Mouse (Mus musculus) hindbrain, embryonic 15.5 days (tissue): ENCODE measurements around the gene Dazap1. TPM values are rescaled to one million over a fixed set of nuclear protein-coding genes. Genes with fewer than 3 reads are reported as not detected.
"Not testable (repeated sequence)": the region's sequence is repeated elsewhere in the genome, so short reads cannot be mapped to it uniquely, and the experiment has no call there.

ENCODE experiments used
- ATAC-seq: fragments of 200-750 bp; cut with Nextera tagmentation; 2 replicates; pipeline ENCODE4 v1.8.0; 2017; ENCODE audit warnings: low read depth, moderate number of reproducible peaks, moderate TSS enrichment; ENCODE audit not compliant: low FRiP score
- H3K27ac ChIP-seq: fragments of 300-500 bp; sonication (generic); replicated peaks from 2 replicates; pipeline ENCODE4 v1.5.1; 2015; ENCODE audit warnings: mild to moderate bottlenecking, inconsistent platforms
- H3K27me3 ChIP-seq: fragments of 300-500 bp; sonication (generic); 2 replicates; pipeline ENCODE4 v1.6.1; 2015; ENCODE audit warnings: control low read depth, inconsistent platforms
- H3K36me3 ChIP-seq: fragments of 300-500 bp; sonication (generic); 2 replicates; pipeline ENCODE4 v1.6.1; 2015; ENCODE audit warnings: control low read depth, inconsistent platforms
- H3K4me1 ChIP-seq: fragments of 300-500 bp; sonication (generic); replicated peaks from 2 replicates; pipeline ENCODE4 v1.6.1; 2015; ENCODE audit warnings: control low read depth, inconsistent platforms
- H3K4me2 ChIP-seq: fragments of 300-500 bp; sonication (generic); 2 replicates; pipeline ENCODE4 v1.6.1; 2015; ENCODE audit warnings: moderate library complexity, mild to moderate bottlenecking, inconsistent platforms
- H3K4me3 ChIP-seq: fragments of 300-500 bp; sonication (generic); 2 replicates; pipeline ENCODE4 v1.5.1; 2015; ENCODE audit warnings: mild to moderate bottlenecking, inconsistent platforms
- H3K9ac ChIP-seq: fragments of 300-500 bp; sonication (generic); 2 replicates; pipeline ENCODE4 v1.6.1; 2015; ENCODE audit warnings: inconsistent platforms
- H3K9me3 ChIP-seq: fragments of 300-500 bp; sonication (generic); 2 replicates; pipeline ENCODE4 v1.6.1; 2016; ENCODE audit warnings: control low read depth, inconsistent platforms
- WGBS: fragments of 180-500 bp; shearing (Covaris S2); methylation state at CpG from one replicate; pipeline ENCODE4 v1.1.7; 2015; 5-methylcytosine and 5-hydroxymethylcytosine counted together
- polyA plus RNA-seq: library from polyadenylated mRNA; unstranded; fragments of >200 nt; fragmentation: Nextera tagmentation; extraction: Ambion mirVana; gene quantifications from 2 replicates; pipeline ENCODE4 v1.2.1, GENCODE M21; 2015

The Dazap1 gene
- polyA plus RNA-seq, 1 experiment from 2014 or later = 51.3 TPM

DNA sequence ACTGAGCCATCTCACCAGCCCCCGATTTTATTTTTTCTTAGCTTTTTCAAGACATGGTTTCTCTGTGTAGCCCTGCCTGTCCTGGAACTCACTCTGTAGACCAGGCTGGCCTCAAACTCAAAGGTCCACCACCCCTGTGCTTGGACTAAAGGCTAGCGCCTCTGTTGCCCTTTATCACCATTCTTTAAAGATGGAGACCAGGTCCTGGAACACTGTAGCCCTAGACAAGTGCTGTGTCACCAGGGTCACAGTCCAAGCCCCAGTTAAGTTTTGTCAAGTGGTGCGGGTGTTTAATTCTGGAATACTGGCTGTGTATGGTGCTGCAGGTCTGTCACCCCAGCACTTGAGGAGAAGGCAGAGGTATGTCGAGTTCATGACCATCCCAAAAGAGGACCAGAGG is 24.3 kb upstream of the Dazap1 start:
- Histone ChIP-seq H3K27ac (no peak overlapping the region), H3K4me2 (no peak overlapping the region), H3K9ac (no peak overlapping the region), H3K9me3 (no peaks in the 10 kb centered on the region), H3K27me3 (no peaks in the 10 kb centered on the region), H3K4me1 (peaks cover 14% of the 10 kb centered on the region), H3K36me3 (peaks cover 88% of the 10 kb centered on the region), H3K4me3 (no peak overlapping the region)
- 93% methylated on average over 4 of the region's 4 CpGs for WGBS
- no peak for ATAC-seq

GRCm38 (mm10) chr10:80238306-80238705 is 23.0 kb upstream of the Dazap1 start:
- H3K4me2 ChIP-seq = no peak overlapping the region
- 92% methylated on average over 3 of the region's 3 CpGs for WGBS

DNA sequence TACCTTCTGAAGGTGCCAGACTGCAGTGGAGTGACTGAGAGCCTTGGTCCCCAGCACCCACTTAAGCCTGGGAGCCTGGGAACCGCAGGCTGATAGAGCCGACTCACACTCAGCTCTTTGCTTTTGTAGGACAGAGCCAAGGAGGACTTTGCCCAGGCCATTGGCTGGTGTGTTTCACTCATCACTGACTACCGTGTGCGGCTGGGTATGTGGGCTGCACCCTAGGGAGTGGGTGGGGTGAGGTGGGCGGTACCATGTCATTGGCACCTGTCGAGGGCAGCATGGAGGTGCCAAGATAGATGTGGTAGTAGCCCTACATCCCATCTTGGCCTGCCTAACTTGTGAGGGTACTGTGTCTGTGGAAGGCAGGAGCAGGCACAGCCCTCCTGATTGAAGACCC is 21.5 kb upstream of the Dazap1 start:
- peaks cover 82% of the 10 kb centered on the region for H3K36me3 ChIP-seq
- H3K4me1 ChIP-seq = peaks cover 2% of the 10 kb centered on the region; the same call in 1 of the 2 replicates
- no peaks in the 10 kb centered on the region for H3K9me3 ChIP-seq
- WGBS = 90% methylated on average over 6 of the region's 6 CpGs
- H3K4me2 ChIP-seq = no peak overlapping the region
- ATAC-seq = no peak
- no peak overlapping the region for H3K4me3 ChIP-seq
- H3K27me3 ChIP-seq = no peaks in the 10 kb centered on the region
- H3K27ac ChIP-seq = no peak overlapping the region
- H3K9ac ChIP-seq = no peak overlapping the region

More at GRCm38 (mm10) chr10:80238306-80238705, 23.0 kb upstream of the Dazap1 start:
- Histone ChIP-seq H3K36me3 (peaks cover 87% of the 10 kb centered on the region), H3K27me3 (no peaks in the 10 kb centered on the region), H3K9me3 (no peaks in the 10 kb centered on the region), H3K9ac (no peak overlapping the region), H3K4me3 (no peak overlapping the region), H3K27ac (no peak overlapping the region), H3K4me1 (peaks cover 3% of the 10 kb centered on the region)
- ATAC-seq = no peak

DNA sequence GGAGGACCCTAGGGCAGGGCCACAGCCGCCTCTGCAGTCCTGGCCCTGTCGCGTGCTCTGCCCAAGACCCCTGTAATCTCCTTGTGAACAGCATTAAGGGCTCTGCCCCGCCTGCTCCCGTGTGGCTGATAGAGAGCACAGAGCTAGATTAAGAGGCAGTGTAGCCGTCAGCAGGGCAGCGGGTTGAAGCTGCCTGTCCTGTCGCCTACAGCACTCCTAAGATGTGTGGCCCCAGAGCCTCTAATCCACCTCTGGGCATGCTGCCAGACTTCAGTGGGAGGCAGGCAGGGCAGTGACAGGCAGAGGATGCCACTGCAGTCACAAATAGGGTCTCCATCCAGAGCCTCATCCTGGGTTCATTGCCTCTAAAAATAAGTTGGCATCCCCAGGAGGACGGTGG is 19.2 kb upstream of the Dazap1 start:
- Histone ChIP-seq H3K36me3 (peaks cover 62% of the 10 kb centered on the region), H3K9me3 (no peaks in the 10 kb centered on the region), H3K4me1 (peaks cover 10% of the 10 kb centered on the region), H3K4me3 (no peak overlapping the region), H3K4me2 (no peak overlapping the region), H3K27ac (no peak overlapping the region), H3K27me3 (no peaks in the 10 kb centered on the region), H3K9ac (peak overlapping the region; percentile 17; the same call in 1 of the 2 replicates)
- WGBS = 73% methylated on average over 9 of the region's 9 CpGs
- ATAC-seq = no peak

DNA sequence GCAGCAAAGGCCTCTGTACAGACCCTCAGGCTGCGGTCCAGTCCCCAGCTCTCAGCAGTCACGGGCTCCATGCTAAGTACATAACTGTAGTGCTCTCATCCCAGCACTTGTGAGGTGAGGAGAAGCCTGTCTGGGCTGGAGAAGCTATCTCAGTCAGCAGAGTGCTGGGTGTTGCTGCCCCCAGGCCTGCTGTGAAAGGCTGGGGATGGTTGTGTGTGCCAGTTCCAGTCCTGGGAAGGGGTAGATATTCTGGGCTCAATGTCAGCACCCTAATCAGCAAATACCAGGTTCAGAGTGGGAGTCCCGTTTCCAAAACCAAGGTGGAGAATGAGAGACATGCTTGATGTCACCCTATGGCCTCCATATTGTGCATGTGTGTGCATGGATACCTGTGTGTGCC is 18.7 kb upstream of the Dazap1 start:
- H3K4me1 ChIP-seq = peaks cover 10% of the 10 kb centered on the region
- H3K27ac ChIP-seq = no peak overlapping the region
- no peak for ATAC-seq
- no peaks in the 10 kb centered on the region for H3K9me3 ChIP-seq
- H3K27me3 ChIP-seq = no peaks in the 10 kb centered on the region
- WGBS = 95% methylated on average over 3 of the region's 3 CpGs
- peaks cover 57% of the 10 kb centered on the region for H3K36me3 ChIP-seq
- no peak overlapping the region for H3K4me2 ChIP-seq
- peak overlapping the region; percentile 17; the same call in 1 of the 2 replicates for H3K9ac ChIP-seq
- H3K4me3 ChIP-seq = no peak overlapping the region

DNA sequence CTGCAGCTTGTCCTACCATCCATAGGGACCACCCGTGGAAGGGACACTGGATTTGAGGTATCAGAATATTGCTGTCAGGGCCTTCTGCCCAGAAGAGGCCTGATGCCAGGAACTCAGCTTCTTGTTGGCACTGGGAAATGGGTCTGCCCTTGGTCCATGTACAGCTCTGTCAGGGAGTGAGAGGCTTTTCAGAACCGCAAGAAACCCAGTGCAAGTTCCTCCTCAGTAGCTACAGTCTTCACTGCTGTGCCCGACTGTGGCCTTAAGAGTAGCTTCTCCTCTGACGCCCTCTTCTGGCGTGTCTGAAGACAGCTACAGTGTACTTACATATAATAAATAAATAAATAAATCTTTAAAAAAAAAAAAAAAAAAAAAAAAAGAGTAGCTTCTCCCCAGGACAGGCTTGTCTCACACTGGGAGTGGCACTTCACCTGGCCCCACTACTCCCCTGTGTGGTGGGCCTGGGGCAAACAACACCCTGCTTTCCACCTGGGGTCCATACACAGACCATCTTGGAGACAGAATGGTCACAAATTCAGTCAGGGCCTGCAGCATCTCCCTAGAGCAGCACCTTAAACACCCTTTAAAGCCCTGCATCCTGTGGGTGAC is 16.4 kb upstream of the Dazap1 start:
- WGBS = 31% methylated on average over 5 of the region's 5 CpGs
- Histone ChIP-seq H3K4me2 (no peak overlapping the region), H3K27ac (no peak overlapping the region), H3K4me1 (peaks cover 15% of the 10 kb centered on the region), H3K9me3 (no peaks in the 10 kb centered on the region), H3K9ac (no peak overlapping the region), H3K36me3 (peaks cover 38% of the 10 kb centered on the region), H3K27me3 (no peaks in the 10 kb centered on the region), H3K4me3 (no peak overlapping the region)
- no peak for ATAC-seq

- no peak for ATAC-seq
- H3K4me1 ChIP-seq = peaks cover 22% of the 10 kb centered on the region
- no peaks in the 10 kb centered on the region for H3K9me3 ChIP-seq
- H3K4me2 ChIP-seq = no peak overlapping the region
- 5% methylated on average over 4 of the region's 4 CpGs for WGBS
- H3K27me3 ChIP-seq = no peaks in the 10 kb centered on the region
- peaks cover 31% of the 10 kb centered on the region for H3K36me3 ChIP-seq
- no peak overlapping the region for H3K9ac ChIP-seq
- H3K27ac ChIP-seq = no peak overlapping the region
- no peak overlapping the region for H3K4me3 ChIP-seq
Observed at GRCm38 (mm10) chr10:80245600-80245999, 15.7 kb upstream of the Dazap1 start.

DNA sequence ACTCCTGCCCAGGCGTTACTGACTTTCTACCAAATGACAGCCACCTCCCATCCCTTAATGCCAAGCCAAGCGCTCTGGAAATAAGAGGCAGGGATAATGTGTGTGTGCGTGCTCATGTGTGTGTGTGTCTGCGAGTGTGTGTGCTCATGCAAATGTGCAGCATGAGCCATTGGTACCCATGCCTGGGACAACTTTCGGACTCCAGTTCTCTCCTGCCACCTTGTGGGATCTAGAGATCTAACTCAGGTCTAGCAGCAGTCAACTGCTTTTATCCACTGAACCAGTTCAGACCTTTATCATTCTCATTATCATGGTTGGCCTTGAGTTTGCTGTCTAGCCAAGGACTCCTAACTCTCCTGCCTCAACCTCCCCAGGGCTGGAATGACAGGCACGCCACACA is 13.4 kb upstream of the Dazap1 start:
- peaks cover 11% of the 10 kb centered on the region; the same call in 1 of the 2 replicates for H3K36me3 ChIP-seq
- no peak overlapping the region for H3K27ac ChIP-seq
- H3K9ac ChIP-seq = no peak overlapping the region
- WGBS = 40% methylated on average over 6 of the region's 6 CpGs
- no peak overlapping the region for H3K4me2 ChIP-seq
- ATAC-seq = no peak
- H3K9me3 ChIP-seq = no peaks in the 10 kb centered on the region
- no peak overlapping the region for H3K4me3 ChIP-seq
- peaks cover 27% of the 10 kb centered on the region for H3K4me1 ChIP-seq
- H3K27me3 ChIP-seq = no peaks in the 10 kb centered on the region

DNA sequence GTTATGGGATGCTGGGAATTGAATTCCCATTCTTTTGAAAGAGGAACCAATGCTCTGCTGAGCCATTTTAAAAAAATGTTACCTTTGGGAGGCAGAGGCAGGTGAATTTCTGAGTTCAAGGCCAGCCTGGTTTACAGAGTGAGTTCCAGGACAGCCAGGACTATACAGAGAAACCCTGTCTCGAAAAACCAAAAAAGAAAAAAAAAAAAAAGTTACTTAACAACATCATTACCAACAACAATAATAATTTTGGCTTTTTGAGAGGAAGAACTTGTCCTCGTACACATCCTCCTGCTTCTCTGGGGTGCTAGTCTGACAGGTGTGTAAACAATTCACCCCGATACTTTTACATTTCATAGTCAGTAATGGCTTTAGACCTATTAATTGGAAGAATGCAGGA is 12.8 kb upstream of the Dazap1 start:
- not testable (repeated sequence) for H3K9me3 ChIP-seq, ATAC-seq, H3K36me3 ChIP-seq, H3K9ac ChIP-seq, H3K27me3 ChIP-seq
- Histone ChIP-seq H3K4me1 (peaks cover 27% of the 10 kb centered on the region), H3K4me3 (peak overlapping the region; percentile 47), H3K27ac (peak overlapping the region; percentile 79; the same call in 1 of the 2 replicates), H3K4me2 (peak overlapping the region; percentile 50)
- WGBS = 43% methylated on average over 3 of the region's 3 CpGs

DNA sequence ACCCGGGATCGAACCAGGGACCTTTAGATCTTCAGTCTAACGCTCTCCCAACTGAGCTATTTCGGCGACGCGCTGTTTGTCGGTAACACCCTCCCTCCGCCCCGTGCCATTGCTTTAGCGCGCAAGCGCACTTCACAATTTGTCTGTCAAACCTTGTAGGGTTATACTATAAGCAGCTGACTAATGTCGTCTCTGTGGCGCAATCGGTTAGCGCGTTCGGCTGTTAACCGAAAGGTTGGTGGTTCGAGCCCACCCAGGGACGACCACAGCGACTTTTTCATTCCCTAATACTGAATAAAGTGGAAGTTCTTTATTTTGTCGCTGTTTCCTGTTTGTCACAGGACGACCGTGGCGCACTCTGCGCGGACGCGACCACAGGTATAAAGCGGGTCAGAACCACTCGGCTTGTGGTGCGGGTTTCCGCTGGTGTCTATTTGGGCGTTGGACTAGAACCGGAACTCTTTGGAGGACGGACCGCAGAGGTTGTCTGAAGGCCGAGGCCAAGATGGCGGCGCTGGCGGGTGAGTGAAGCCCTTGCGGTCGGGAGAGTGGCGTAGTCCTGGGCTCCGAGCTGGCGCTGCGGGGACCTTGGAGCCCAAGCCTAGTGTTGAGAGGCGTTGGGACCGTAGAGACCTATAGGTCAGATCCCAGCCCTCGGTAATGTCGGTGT is 12.2 kb upstream of the Dazap1 start, which contains the start of gene Ndufs7:
Gene Ndufs7 (plus strand): TSS at position 151 of the 670 bp plus-strand sequence.
- under 1% methylated on average over 53 of the region's 53 CpGs for WGBS
- Histone ChIP-seq H3K27ac (peak within 1 kb of the TSS; percentile 79), H3K4me2 (peak within 1 kb of the TSS; percentile 76), H3K4me3 (peak within 1 kb of the TSS; percentile 47), H3K36me3 (0 out of 2 replicates have a peak, but pooled peaks cover 2% of the 10 kb centered on the region), H3K9ac (peak within 1 kb of the TSS; percentile 66), H3K4me1 (peaks cover 27% of the 10 kb centered on the region), H3K27me3 (no peaks in the 10 kb centered on the region), H3K9me3 (no peaks in the 10 kb centered on the region)
- ATAC-seq = peak; percentile 91

GRCm38 (mm10) chr10:80250059-80250458 is 11.2 kb upstream of the Dazap1 start:
- Histone ChIP-seq H3K9me3 (no peaks in the 10 kb centered on the region), H3K4me2 (peak overlapping the region; percentile 76), H3K9ac (peak overlapping the region; percentile 66), H3K4me1 (peaks cover 23% of the 10 kb centered on the region), H3K36me3 (peaks cover 12% of the 10 kb centered on the region), H3K27ac (peak overlapping the region; percentile 79), H3K27me3 (no peaks in the 10 kb centered on the region), H3K4me3 (peak overlapping the region; percentile 47)
- no peak for ATAC-seq
- 41% methylated on average over 2 of the region's 2 CpGs for WGBS

- peak overlapping the region; percentile 66; the same call in 1 of the 2 replicates for H3K9ac ChIP-seq
- H3K4me1 ChIP-seq = peaks cover 18% of the 10 kb centered on the region
- peak overlapping the region; percentile 76 for H3K4me2 ChIP-seq
- peaks cover 17% of the 10 kb centered on the region for H3K36me3 ChIP-seq
- H3K27ac ChIP-seq = no peak overlapping the region
- ATAC-seq = no peak
- 86% methylated on average over 4 of the region's 4 CpGs for WGBS
- H3K4me3 ChIP-seq = peak overlapping the region; percentile 47
- H3K27me3 ChIP-seq = no peaks in the 10 kb centered on the region
- no peaks in the 10 kb centered on the region for H3K9me3 ChIP-seq
Observed at GRCm38 (mm10) chr10:80250573-80250972, 10.7 kb upstream of the Dazap1 start.
